Mouse (Mus musculus) CH12.LX (cell line): ENCODE results near the gene Rnf32.

Source experiments
- MAFK ChIP-seq: IDR thresholded peaks from 2 replicates; pipeline ENCODE4 v1.6.1; 2011; ENCODE audit warnings: low read length, improper control_type of control experiment; ENCODE audit not compliant: insufficient replicate concordance
- NELFE ChIP-seq: IDR thresholded peaks from 2 replicates; pipeline ENCODE4 v1.6.1; 2011; ENCODE audit warnings: low read depth, low read length, improper control_type of control experiment
- POLR2A ChIP-seq: IDR thresholded peaks from 2 replicates; pipeline ENCODE4 v1.6.1; 2011; ENCODE audit warnings: low read depth, mild to moderate bottlenecking, improper control_type of control experiment, low read length
- USF2 ChIP-seq: conservative IDR thresholded peaks from 2 replicates; pipeline ENCODE4 v1.6.1; 2011; ENCODE audit warnings: low read depth, low read length, improper control_type of control experiment
- ZNF384 ChIP-seq: IDR thresholded peaks from 2 replicates; pipeline ENCODE4 v1.6.1; 2012; ENCODE audit warnings: low read depth, low read length, improper control_type of control experiment, inconsistent platforms

DNA sequence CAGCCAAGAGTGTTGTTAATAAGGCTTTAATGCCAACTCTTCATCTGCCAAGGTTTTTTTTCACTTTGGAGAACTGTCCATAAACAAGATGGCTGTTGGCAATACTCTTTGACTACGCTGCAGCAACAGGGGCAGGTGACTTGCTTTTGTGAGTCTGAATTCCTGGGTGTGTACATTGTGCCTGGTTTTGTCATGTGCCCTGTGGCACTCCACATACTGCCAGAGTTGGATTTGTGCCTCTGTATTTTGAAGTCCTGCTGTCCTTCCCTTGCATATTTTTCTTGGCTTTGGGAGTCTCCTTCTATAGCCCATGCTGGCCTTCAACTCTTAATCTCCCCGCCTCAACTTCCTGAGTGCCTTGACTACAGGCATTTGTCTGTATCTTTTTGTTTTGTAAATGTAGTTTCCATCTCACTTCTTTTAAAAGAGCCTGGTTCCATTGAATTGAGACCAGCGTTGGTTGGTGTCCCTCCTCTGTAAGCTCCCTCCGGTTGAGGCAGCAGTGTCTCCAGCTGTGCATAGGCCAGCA lies 3.2 kb downstream of the Rnf32 start:
- TF ChIP-seq USF2, result no peak
- TF ChIP-seq ZNF384, result no peak
- TF ChIP-seq NELFE, result no peak
- no peak for TF ChIP-seq MAFK
- TF ChIP-seq POLR2A, result no peak
